Mouse (Mus musculus): ENCODE measurements around the gene Gm17542.
A peak's percentile ranks its signal among the peaks of the same experiment; 100 is the strongest.
"Not testable (repeated sequence)": the region's sequence is repeated elsewhere in the genome, so short reads cannot be mapped to it uniquely, and the experiment has no call there.

Gm17542 gene

DNA sequence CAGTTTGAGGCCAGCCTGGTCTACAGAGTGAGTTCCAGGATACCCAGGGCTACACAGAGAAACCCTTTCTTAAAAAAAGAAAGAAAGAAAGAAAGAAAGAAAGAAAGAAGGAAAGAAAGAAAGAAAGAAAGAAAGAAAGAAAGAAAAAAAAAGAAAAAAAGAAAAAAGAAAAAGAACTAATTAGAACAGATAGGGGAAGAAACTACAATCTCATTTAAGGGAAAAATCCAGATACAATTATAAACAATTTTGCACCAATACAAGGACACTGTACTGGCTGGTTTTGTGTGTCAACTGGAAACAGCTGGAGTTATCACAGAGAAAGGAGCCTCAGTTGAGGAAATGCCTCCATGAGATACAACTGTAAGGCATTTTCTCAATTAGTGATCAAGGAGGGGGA is at the start of gene Gm17542:
Gm17542 (minus strand) TSS at position 101 of the 400 bp plus-strand sequence.
- not testable (repeated sequence) for DNase-seq

DNA sequence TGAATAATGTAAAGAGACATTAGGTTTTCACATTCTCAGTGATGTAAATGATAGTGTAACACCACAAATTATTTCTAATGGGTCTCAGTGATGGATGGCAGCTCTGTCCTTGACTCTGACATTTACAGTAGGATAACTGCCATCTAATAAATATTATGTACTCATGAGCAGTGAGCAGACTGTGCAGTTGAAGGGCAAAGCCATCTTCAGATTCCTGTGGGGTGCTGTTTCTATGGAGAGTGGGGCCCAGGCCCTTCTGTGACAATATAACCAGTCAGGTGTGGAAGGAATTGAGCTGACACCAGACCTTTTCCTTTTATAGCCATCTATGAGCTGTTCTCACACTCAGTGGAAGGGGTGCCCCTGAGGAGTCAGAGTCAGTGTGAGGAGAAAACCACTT is 21.8 kb upstream of the Gm17542 start:
- no peak for DNase-seq

DNA sequence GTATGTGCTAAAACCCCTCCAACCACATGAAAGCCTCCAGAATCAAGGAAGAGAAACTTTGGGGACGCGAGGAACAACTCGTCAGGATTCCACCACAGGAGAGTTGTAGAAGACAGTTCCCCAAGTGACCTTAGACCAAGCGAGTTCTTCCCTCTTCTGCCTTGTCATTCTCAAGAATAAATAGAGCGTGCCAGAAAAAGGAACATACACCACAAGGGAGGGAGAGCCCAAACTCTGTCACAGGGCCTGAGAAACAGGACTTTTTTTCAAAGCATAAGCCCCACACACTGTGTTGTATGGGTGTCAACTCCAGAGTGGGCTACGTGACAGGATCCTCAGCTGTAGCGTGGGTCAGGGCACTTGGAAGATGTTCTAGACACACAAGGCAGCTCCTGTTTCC is 20.1 kb upstream of the Gm17542 start:
- no peak for DNase-seq

DNA sequence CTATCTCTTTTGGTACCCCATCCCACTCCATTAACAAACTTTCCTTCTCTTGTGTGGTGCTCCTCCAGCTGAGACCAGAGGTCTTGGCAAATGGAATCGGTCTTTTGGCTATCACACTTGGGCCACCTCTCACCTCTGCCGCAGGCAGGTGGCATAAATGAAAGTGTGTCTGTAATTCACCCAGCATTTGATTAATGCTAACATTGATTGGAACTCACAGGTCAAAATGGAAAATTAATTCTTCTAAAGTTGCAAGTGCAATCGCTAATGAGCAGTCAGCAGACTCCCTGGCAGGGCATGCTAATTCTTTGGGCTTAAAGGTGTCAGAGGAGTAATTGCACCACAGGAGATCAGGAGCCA is 3.2 kb downstream of the Gm17542 start:
- DNase-seq = no peak

DNA sequence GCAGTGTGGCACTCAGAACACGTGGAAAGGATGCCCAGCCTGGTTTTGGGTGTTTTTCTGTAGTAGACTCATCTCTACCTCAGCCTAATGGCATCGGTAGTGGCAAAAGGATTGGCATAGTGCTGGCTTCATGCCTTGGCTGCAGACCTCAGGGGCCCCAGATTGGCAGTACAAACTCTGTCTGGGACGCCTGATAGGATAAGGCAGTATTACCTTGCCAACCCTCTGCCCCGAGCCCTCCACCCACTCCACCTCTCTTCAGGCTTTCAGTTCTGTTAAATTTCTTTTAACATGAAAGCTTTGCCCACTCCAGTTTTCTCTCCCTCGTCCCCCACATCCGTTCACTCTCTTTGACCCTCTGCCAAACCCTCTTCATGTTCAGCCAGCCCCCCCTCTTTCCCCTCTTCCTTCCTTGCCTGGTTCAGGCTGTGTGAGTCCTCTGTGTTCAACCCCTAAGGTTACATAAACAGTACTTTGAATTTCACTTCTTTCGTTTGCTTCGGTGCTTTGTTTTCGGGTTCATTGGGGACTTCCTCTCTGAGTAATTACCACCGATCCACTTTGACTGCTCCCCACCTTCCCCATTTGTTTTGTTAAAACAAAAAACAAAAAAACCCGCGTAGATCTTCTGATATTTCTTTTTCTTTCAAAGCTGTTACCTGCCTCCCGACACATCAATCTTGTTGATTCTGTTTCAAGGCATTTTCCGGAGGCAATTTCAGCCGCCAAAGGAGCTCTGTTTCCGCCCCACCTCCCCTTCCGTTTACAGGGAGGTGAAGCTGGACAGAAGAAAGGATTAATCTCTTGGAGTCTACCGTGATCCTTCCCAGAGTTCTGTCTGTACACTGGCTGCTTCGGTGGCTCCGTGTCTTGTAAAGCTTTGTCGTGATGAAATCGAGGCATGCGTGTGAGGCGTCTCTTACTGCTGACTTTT is 3.9 kb downstream of the Gm17542 start:
- peak; percentile 6 for DNase-seq

DNA sequence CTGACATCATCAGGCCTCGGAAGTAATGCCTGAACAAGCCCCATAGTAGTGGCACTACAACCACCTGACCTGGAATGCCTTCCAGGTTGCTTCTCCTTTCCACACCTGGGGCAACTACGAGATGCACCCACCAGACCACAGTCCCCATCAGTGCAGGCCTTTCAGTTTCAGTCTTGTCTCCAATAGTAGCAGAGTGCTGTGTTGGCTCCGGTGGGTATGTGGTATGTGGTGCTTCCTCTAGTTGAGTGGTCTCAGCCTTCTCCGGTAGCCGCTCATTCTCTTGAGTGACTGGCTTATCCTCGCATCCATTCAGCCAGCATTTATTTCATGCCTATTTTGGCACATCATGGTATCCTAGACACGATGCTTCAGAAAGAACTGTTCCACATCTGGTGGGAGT is 4.8 kb downstream of the Gm17542 start:
- DNase-seq = no peak

DNA sequence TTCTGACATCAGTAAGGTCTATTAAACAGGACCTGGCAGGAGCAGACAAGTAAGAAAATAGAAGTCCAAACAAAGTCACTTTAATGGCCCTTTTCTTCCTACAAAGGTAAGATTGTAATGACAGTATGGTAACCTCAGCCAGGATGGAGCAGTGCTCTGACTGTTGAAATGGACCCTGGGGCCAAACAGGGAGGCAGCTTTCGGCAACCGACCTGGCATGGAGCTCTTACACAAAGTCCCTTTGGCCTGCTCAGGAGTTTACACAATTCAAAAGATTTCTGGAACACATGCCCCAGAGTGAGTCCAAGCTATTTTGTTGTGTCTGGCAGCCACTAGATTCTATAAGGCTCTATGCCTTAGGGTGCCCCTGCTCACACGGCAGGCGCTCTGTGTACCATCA is 9.0 kb downstream of the Gm17542 start:
- no peak for DNase-seq

DNA sequence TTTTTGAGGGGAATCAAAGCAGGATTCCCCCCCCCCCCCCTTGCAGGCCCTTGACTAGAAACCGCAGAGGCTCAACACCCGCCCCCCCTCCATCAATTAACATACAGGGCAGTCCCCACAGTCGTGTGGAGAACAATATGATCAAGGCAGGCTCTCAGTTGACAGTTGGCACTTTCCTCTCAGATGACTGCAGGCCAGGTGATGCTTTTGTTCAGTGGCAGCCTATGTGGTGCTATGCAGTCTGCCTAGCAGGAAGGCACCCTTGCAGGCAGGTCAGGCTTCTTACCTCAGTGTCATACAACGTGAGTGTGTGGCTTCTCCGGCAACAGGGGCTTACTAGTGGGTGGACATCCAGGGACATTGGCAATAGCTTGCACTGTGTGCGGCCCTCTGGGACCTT is 17.4 kb downstream of the Gm17542 start:
- DNase-seq = no peak

DNA sequence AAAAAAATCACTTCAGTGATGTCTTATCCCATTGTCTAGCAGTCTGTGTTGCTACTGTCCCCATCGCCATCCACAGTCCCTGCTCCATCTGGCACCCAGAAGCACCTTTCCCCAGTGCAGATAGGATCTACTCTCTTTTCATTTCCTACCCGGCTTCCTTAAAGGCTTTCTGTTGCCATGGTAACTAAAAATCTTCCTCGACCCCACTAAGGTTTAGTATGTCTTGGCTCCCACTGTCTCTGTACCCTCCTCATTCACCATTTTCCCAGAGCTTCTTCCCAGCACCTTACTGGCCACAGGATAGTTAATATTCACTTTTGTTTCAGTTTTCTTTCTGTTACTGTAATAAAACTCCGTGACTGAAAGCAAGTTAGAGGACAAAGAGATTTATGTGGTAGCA is 17.9 kb downstream of the Gm17542 start:
- DNase-seq = no peak

DNA sequence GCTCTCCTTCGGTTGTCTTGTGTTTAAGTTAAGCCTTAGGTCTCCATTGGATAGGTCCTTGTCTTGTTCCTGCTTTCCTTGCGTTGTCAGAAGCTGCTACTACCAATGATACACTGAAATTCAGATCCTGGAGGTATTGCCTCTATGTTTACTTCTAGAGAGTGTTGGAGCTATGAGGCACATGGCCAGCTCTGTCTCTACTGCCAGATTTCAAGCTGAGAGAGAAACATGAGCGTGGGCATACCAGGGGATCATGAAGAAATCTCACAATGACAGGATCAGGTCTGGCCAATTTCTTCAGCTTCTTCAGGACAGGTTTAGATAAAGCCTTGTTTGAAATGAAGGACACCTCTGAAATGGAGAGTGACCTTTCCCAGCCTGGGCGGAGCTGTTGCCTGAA is 19.1 kb downstream of the Gm17542 start:
- no peak for DNase-seq

DNA sequence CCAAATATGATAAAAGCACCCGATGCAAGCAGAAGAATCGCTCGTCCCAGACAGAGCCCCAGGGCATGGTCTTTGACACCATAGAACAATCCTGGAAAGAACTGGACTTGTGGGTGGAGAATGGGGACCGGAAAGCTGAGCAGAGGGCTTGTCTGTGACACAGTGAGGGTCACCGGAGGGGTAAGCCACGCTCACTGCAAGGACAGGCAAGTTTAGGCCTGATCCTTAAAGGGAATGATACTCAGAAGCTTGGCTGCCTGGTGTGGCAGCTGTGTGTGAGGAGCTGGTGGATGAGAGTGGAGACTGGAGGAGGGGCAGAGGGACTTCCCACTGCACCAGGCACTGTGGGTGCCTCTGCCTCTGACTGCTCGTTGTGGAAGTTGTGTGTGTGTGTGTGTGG is 27.0 kb downstream of the Gm17542 start:
- no peak for DNase-seq

DNA sequence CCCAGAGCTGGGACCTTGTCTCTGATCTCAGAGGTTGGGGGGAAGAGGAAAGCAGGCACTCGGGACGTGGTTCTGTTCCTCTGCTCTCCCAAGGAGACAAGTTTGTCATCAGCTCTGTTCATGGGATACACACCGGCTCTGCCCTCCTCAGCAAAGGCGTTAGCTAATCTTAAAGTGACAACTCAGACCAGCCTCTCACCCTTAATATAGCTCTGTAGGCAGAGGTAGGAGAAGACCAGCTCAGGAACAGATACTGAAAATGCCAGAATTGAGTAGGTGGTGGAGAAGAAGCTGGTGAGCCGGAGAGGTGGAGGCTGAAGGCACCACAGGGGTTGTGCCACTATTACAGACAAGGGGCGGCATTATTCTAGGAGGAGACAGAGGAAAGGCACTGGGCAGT is 38.7 kb downstream of the Gm17542 start:
- DNase-seq = no peak

DNA sequence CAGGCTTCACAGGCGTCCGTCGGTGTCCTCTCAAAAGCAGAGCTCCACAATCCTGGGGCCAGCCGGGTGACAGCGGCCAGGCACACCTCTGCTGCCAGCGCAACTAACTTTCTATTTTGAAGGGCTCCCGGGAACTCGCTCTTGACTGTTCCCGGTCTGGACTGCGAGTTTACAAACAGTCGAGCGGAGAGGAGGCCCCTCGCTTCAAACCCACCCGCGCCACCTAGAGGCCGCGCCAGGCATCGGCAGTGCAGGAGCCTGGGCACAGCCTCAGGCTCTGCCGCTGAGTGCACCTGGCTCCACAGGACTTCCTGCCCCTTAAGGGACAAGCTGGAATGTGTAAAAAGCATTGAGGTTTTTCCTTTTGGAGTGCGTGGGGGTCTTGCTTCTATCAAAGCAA is 42.5 kb downstream of the Gm17542 start, which contains the start of gene Edar:
Edar (minus strand) TSS at position 122 of the 400 bp plus-strand sequence.
- DNase-seq = peak; percentile 91

DNA sequence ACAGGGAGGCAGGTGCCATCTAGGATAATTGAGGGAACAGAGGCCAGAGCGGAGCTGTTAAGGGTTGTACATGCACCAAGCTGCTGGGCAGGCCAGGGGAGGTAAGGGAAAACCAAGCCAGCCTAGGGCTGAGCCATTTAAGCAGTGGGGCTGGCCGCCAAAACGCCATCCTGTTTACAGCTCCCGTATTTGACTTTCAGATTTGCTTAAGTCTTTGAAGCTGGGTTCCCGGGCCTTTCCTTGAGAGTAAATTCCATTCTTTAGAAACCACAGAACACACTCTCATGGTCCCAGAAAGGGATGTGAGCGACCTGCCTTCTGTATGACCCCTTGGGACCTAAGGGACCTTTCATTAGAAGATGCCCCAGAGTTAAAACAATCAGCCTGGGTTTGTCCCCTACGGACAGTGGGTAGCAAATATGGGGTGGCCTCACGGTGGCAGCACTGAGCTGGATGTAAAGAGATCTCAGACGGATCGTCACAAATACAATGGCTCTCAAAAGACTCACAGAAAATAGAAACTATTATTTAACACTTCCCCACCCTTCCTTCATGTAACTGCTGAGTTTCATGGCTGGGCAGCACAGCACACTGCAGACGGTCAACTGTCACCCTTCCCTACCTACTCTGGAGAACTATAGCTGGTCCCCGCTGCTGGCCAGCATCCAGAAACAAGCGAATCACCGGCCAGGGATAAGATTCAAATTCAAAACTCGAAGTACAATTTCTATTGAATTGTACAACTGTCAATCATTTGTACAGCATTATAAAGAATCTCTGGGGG is 44.5 kb downstream of the Gm17542 start:
- DNase-seq = peak; percentile 91

DNA sequence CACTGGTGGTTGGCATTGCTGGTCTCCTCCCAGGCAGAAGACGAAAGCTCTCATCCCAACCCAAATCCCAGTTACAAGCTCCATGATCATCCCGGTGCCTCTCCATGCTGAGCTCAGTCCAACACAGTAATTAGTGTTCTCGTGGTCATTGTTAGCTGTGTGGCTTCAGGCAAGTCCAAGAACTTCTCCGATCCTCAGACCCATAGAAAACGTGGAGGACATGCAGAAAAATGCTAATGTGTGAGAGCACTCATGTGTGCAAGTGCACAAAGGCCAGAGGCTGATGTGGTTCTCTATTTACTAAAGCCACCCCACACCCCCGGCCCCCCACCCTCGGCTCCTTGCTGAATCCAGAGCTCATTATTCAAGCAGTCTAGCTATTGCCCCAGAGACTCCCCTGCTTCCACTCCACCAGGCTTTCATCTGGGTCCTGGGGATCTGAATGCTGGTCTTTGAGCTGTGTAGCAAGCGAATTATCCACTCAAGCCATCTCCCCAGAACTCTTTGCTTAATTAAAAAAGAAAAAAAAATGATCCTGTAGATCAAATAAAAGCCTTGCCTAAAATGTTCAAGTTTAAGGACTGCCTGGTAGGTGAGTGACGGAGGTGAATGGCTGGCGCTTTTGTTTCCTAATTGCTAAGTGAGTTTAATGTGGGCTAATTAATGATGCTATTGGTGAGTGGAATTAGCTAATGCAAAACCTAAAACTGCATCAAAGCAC is 45.3 kb downstream of the Gm17542 start:
- DNase-seq = no peak

DNA sequence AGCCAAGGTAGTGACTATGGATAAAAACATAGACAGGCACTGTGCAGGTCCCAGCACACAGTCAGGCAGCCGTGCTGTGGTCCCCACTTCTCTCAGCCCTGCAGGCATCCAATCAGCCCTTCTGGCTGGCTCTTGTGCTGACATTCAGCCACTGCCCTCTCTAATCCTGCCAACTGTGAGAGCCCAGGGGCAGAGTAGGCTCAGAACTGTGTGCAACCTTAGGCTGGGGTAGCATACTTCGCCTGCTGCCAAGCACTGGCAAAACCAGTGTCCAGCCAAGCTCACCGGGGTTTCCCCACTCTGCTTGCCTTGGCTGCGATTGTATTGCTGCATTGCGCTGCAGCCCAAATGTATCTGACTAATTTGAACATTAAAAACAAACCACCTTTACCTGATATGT is 54.1 kb downstream of the Gm17542 start:
- DNase-seq = no peak
